Mouse (Mus musculus) kidney, postnatal 0 days (tissue): ENCODE measurements around the gene Olfr154. TPM values are rescaled to one million over a fixed set of nuclear protein-coding genes. Genes with fewer than 3 reads are reported as not detected.
"Not testable (repeated sequence)": the region's sequence is repeated elsewhere in the genome, so short reads cannot be mapped to it uniquely, and the experiment has no call there.

Experiments
- ATAC-seq: fragments of 200-750 bp; cut with Nextera tagmentation; replicated peaks from 2 replicates; pipeline ENCODE4 v1.8.0; 2017; ENCODE audit warnings: low read depth, moderate number of reproducible peaks, moderate TSS enrichment, moderate library complexity; ENCODE audit not compliant: low FRiP score
- DNase-seq: peaks from one replicate; pipeline ENCODE4 v3.0.0-alpha.2; 2016; ENCODE audit warnings: low spot score
- H3K27ac ChIP-seq: fragments of 300-500 bp; sonication (generic); 2 replicates; pipeline ENCODE4 v1.5.1; 2014; ENCODE audit warnings: mild to moderate bottlenecking
- H3K27me3 ChIP-seq: fragments of 300-500 bp; sonication (generic); 2 replicates; pipeline ENCODE4 v1.6.1; 2014; ENCODE audit warnings: low read length, mixed read lengths; ENCODE audit not compliant: insufficient read depth
- H3K36me3 ChIP-seq: fragments of 300-500 bp; sonication (generic); 2 replicates; pipeline ENCODE4 v1.6.1; 2014; ENCODE audit warnings: low read length, mixed read lengths; ENCODE audit not compliant: insufficient read depth
- H3K4me1 ChIP-seq: fragments of 300-500 bp; sonication (generic); replicated peaks from 2 replicates; pipeline ENCODE4 v1.6.1; 2014; ENCODE audit warnings: antibody characterized with exemption, low read length, mixed read lengths; ENCODE audit not compliant: insufficient read depth
- H3K4me2 ChIP-seq: fragments of 300-500 bp; sonication (generic); 2 replicates; pipeline ENCODE4 v1.6.1; 2014; ENCODE audit warnings: mild to moderate bottlenecking, low read length, moderate library complexity, mixed read lengths
- H3K4me3 ChIP-seq: fragments of 300-500 bp; sonication (generic); replicated peaks from 2 replicates; pipeline ENCODE4 v1.5.1; 2014; ENCODE audit warnings: low read depth, low read length
- H3K9ac ChIP-seq: fragments of 300-500 bp; sonication (generic); 2 replicates; pipeline ENCODE4 v1.6.1; 2014; ENCODE audit warnings: low read depth, low read length
- H3K9me3 ChIP-seq: fragments of 300-500 bp; sonication (generic); replicated peaks from 2 replicates; pipeline ENCODE4 v1.6.1; 2016; ENCODE audit warnings: low read length, inconsistent platforms, mixed read lengths
- CTCF ChIP-seq: IDR thresholded peaks from 2 replicates; pipeline ENCODE4 v1.5.1; 2016; ENCODE audit warnings: antibody characterized with exemption, low read depth, mild to moderate bottlenecking, moderate library complexity
- WGBS: fragments of 180-500 bp; shearing (Covaris S2); extraction: QIAGEN DNeasy Blood & Tissue Kit; methylation state at CpG from one replicate; pipeline ENCODE4 v1.1.7; 2014; 5-methylcytosine and 5-hydroxymethylcytosine counted together
- polyA plus RNA-seq: library from polyadenylated mRNA; unstranded; fragments of >200 nt; fragmentation: Nextera tagmentation; extraction: Ambion mirVana; gene quantifications from 2 replicates; pipeline ENCODE4 v1.2.1, GENCODE M21; 2015

The Olfr154 gene
- not detected in 2 replicates for polyA plus RNA-seq

DNA sequence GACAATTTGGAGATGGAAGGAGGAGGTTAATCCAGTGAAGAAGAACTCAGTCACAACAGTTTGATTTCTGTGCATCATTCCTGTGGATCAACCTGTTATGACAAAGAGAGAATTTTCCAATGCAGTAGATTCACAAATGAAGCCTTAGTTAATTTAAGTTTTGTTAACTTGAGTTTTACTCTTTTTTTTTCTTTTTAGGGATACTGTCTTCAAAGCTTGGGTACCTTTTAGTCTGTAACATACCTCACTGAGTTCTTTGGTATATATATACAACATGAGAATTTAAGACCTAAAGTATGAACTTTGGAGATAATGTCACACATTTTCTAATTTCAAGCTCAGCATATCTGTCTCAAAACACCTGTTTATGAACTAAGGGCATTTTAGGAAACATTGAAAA, at the start of gene Olfr154:
Gene Olfr154 (minus strand): TSS at position 101 of the 400 bp plus-strand sequence.
- not testable (repeated sequence) for H3K9ac ChIP-seq, DNase-seq, H3K4me2 ChIP-seq, H3K4me3 ChIP-seq, H3K27ac ChIP-seq, H3K4me1 ChIP-seq, H3K9me3 ChIP-seq, H3K27me3 ChIP-seq, H3K36me3 ChIP-seq, ATAC-seq

DNA sequence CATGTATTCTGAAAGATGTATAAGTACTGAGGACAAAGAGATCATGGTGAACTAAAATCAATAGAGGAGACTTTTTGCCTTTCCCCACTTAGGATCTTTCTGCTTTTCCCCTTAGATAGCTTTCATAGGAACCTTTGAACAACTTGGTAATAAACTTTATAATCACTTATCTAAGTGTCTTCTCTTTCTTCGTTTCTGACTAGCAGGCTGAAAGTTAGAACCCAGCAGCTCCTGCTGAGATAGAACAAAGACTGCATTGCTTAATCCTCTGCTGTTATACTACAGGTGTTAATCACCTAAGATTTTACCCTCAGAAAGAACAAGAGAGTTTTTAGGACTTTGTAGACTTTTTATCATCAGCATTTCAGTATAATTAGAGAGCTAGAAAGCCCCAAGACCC, 46.9 kb upstream of the Olfr154 start:
- Histone ChIP-seq H3K9me3 (no peaks in the 10 kb centered on the region), H3K9ac (no peak overlapping the region), H3K27me3 (no peaks in the 10 kb centered on the region), H3K4me3 (no peak overlapping the region), H3K27ac (no peak overlapping the region), H3K4me1 (no peaks in the 10 kb centered on the region), H3K36me3 (no peaks in the 10 kb centered on the region), H3K4me2 (no peak overlapping the region)
- DNase-seq = no peak
- no peak for ATAC-seq
- no peak for TF ChIP-seq CTCF
- 9% methylated on average over 1 of the region's 1 CpGs for WGBS

DNA sequence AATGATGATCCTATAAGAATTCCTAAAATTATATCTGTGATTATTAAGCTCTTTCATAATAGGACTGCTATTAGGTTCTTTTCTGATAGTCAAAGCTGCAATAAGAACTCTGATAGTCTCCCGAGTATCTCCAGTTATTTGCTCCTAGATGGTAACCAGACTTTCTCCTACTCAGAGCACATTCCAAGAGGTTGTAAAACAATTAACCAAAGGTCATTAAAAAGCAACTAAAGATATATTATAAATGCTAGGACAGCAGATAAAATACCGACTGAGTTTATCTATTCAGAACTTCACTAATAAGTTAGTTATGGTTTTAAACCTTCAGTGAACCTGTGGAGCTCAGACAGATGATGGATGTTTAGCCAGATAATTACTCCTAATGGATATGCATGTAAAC, 46.4 kb upstream of the Olfr154 start:
- H3K4me1 ChIP-seq, H3K4me2 ChIP-seq, ATAC-seq, H3K9me3 ChIP-seq, H3K27me3 ChIP-seq, H3K9ac ChIP-seq, H3K36me3 ChIP-seq, H3K4me3 ChIP-seq, H3K27ac ChIP-seq, DNase-seq: not testable (repeated sequence)
- WGBS = 31% methylated on average over 2 of the region's 2 CpGs

DNA sequence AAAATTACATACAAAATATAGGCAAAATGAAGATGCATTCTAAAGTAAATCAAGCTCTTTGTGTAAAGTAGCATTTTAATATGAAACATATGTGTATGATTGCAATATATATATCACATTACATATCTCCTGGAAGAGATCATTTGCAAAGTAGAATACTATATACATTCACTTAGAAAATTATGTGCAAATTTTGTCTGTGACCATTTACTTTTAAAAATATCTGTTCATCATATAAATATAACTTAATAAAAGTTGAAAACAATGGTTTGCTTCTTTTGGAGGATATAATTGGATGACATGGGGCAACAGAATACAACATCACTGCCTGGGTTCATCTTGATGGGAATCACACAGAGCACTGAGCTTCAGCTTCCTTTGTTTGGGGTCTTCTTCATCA, 24.9 kb upstream of the Olfr154 start, which contains the start of gene Olfr1008:
Gene Olfr1008 (plus strand): TSS at position 301 of the 400 bp plus-strand sequence.
- H3K9me3 ChIP-seq = no peaks in the 10 kb centered on the region
- no peak within 1 kb of the TSS for H3K9ac ChIP-seq
- DNase-seq (no peak), ATAC-seq (no peak)
- H3K27ac ChIP-seq = no peak within 1 kb of the TSS
- H3K4me1 ChIP-seq = no peaks in the 10 kb centered on the region
- H3K36me3 ChIP-seq = no peaks in the 10 kb centered on the region
- H3K27me3 ChIP-seq = no peaks in the 10 kb centered on the region
- no peak within 1 kb of the TSS for H3K4me2 ChIP-seq
- TF ChIP-seq CTCF = no peak
- H3K4me3 ChIP-seq = no peak within 1 kb of the TSS

DNA sequence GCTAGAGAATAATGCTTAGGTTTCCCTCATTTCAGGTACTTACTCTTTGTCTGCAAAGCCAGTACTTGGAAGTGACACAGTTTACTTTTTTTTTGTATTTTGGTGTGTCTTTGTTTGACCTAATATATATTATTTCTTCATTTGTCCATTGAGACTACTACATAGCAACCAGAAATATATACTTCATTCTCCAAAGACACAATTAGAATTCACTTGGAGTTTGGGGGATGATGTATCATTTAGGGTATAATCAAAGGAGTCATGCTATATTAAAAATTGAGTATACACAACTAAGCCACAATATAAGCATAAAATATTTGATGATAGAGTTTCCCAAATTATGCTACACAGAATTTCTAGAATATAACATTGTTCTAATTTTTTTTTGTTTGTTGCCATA, 14.4 kb upstream of the Olfr154 start, which contains the start of gene Olfr1006:
Gene Olfr1006 (minus strand): TSS at position 101 of the 400 bp plus-strand sequence.
- no peak for DNase-seq

DNA sequence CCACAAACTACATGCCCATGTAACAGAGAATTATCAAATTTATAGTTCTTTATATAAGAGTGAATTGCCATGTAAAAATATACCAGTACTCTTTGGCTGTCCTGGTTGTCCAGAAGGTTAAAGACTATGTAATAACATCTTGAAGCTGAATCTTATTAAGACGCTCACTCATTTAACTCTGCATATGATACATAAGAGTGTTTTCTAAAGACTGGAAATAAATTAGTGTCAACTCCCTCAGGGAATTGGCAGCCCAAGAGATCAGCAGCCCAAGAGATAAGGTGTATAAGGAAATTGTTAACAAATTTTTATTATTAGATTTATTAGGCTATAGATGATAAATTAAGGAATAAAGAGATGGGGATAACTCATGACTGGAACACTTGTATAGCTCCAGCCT, 13.7 kb downstream of the Olfr154 start, which contains the start of gene Olfr1002:
Gene Olfr1002 (minus strand): TSS at position 101 of the 400 bp plus-strand sequence.
- ATAC-seq (no peak), DNase-seq (no peak)
- Histone ChIP-seq H3K9me3 (no peaks in the 10 kb centered on the region), H3K4me3 (no peak within 1 kb of the TSS), H3K9ac (no peak within 1 kb of the TSS), H3K4me1 (no peaks in the 10 kb centered on the region), H3K36me3 (no peaks in the 10 kb centered on the region), H3K27me3 (no peaks in the 10 kb centered on the region), H3K27ac (no peak within 1 kb of the TSS), H3K4me2 (no peak within 1 kb of the TSS)
- WGBS = 92% methylated on average over 1 of the region's 1 CpGs
- TF ChIP-seq CTCF = no peak

More for the DNA sequence above, 14.4 kb upstream of the Olfr154 start, which contains the start of gene Olfr1006:
- H3K9me3 ChIP-seq = no peaks in the 10 kb centered on the region
- TF ChIP-seq CTCF = no peak
- H3K9ac ChIP-seq = no peak within 1 kb of the TSS
- ATAC-seq = no peak
- no peak within 1 kb of the TSS for H3K4me2 ChIP-seq
- no peak within 1 kb of the TSS for H3K27ac ChIP-seq
- H3K4me3 ChIP-seq = no peak within 1 kb of the TSS
- H3K4me1 ChIP-seq = no peaks in the 10 kb centered on the region
- no peaks in the 10 kb centered on the region for H3K27me3 ChIP-seq
- H3K36me3 ChIP-seq = no peaks in the 10 kb centered on the region

Other genes starting within 250 kb of the Olfr154 start
- gene Olfr993, start 249.6 kb downstream of the Olfr154 start, polyA plus RNA-seq = not detected in 2 replicates
- not detected in 2 replicates for gene Olfr994, start 228.0 kb downstream of the Olfr154 start, polyA plus RNA-seq
- not detected in 2 replicates for gene Olfr995, start 220.8 kb downstream of the Olfr154 start, polyA plus RNA-seq
- gene 4833423E24Rik, start 145.4 kb downstream of the Olfr154 start, polyA plus RNA-seq = not detected in 2 replicates
- gene Olfr996, start 85.2 kb downstream of the Olfr154 start, polyA plus RNA-seq = not detected in 2 replicates
- not detected in 2 replicates for gene Olfr998, start 75.5 kb downstream of the Olfr154 start, polyA plus RNA-seq
- not detected in 2 replicates for gene Olfr1000, start 52.6 kb downstream of the Olfr154 start, polyA plus RNA-seq
- gene Olfr1002, start 13.8 kb downstream of the Olfr154 start, polyA plus RNA-seq = not detected in 2 replicates
- not detected in 2 replicates for gene Olfr1006, start 14.3 kb upstream of the Olfr154 start, polyA plus RNA-seq
- gene Olfr1008, start 25.0 kb upstream of the Olfr154 start, polyA plus RNA-seq = not detected in 2 replicates
- not detected in 2 replicates for gene Olfr1009, start 51.0 kb upstream of the Olfr154 start, polyA plus RNA-seq
- not detected in 2 replicates for gene Olfr1012, start 98.3 kb upstream of the Olfr154 start, polyA plus RNA-seq
- not detected in 2 replicates for gene Olfr1013, start 102.6 kb upstream of the Olfr154 start, polyA plus RNA-seq
- not detected in 2 replicates for gene Olfr1014, start 108.3 kb upstream of the Olfr154 start, polyA plus RNA-seq
- not detected in 2 replicates for gene Olfr1015, start 117.6 kb upstream of the Olfr154 start, polyA plus RNA-seq
- not detected in 2 replicates for gene Olfr1016, start 138.1 kb upstream of the Olfr154 start, polyA plus RNA-seq
- gene Olfr1018, start 154.0 kb upstream of the Olfr154 start, polyA plus RNA-seq = not detected in 2 replicates
- gene Olfr1019, start 181.0 kb upstream of the Olfr154 start, polyA plus RNA-seq = not detected in 2 replicates
- gene Olfr1020, start 182.6 kb upstream of the Olfr154 start, polyA plus RNA-seq = not detected in 2 replicates
- not detected in 2 replicates for gene Olfr1022, start 204.1 kb upstream of the Olfr154 start, polyA plus RNA-seq
- gene Olfr1023, start 221.2 kb upstream of the Olfr154 start, polyA plus RNA-seq = not detected in 2 replicates
- not detected in 2 replicates for gene Olfr1024, start 240.6 kb upstream of the Olfr154 start, polyA plus RNA-seq